Mouse (Mus musculus) MEL (cell line): ENCODE measurements around the gene Pan2. TPM values are rescaled to one million over a fixed set of nuclear protein-coding genes. Genes with fewer than 3 reads are reported as not detected.

Experiments used
- DNase-seq: peaks from one replicate; pipeline ENCODE4 v3.0.0; 2011; ENCODE audit warnings: low read depth, low spot score
- H3K27ac ChIP-seq: 2 replicates; pipeline ENCODE4 v1.5.1; 2012; ENCODE audit warnings: low read depth, mild to moderate bottlenecking, control low read depth, low read length, moderate library complexity; ENCODE audit not compliant: control insufficient read depth
- H3K27me3 ChIP-seq, 2 experiments: fragments of 150-350 bp in 1 of 2; sonication (generic) in 1 of 2; 2 replicates each; pipeline ENCODE4 v1.6.1; 2012; ENCODE audit warnings: low read length in 2 of 2, mild to moderate bottlenecking in 2 of 2, improper control_type of control experiment in 1 of 2, moderate library complexity in 1 of 2; ENCODE audit not compliant: insufficient read depth in 2 of 2, control insufficient read depth in 1 of 2
- H3K36me3 ChIP-seq, 2 experiments: 2 replicates each; pipeline ENCODE4 v1.6.1; 2012 to 2014; ENCODE audit warnings: low read length in 2 of 2, improper control_type of control experiment in 1 of 2, inconsistent platforms in 1 of 2, mild to moderate bottlenecking in 1 of 2; ENCODE audit not compliant: insufficient read depth in 2 of 2, control insufficient read depth in 1 of 2
- H3K4me1 ChIP-seq, 2 experiments: fragments of 150-350 bp in 1 of 2; sonication (generic) in 1 of 2; 2 replicates each; pipeline ENCODE4 v1.6.1; 2012; ENCODE audit warnings: low read length in 2 of 2, improper control_type of control experiment in 1 of 2, mild to moderate bottlenecking in 1 of 2; ENCODE audit not compliant: insufficient read depth in 2 of 2, control insufficient read depth in 1 of 2
- H3K4me3 ChIP-seq, 2 experiments: fragments of 150-350 bp in 1 of 2; sonication (generic) in 1 of 2; 2 replicates each; pipeline ENCODE4 v1.5.1; 2012; ENCODE audit warnings: low read depth in 2 of 2, low read length in 2 of 2, mild to moderate bottlenecking in 2 of 2, moderate library complexity in 2 of 2, control low read depth in 1 of 2, improper control_type of control experiment in 1 of 2; ENCODE audit not compliant: control insufficient read depth in 1 of 2, insufficient read depth in 1 of 2
- H3K79me2 ChIP-seq: 2 replicates; pipeline ENCODE4 v1.6.1; 2012; ENCODE audit warnings: mild to moderate bottlenecking, low read length, moderate library complexity; ENCODE audit not compliant: control insufficient read depth, poor library complexity, insufficient read depth
- H3K9ac ChIP-seq: 2 replicates; pipeline ENCODE4 v1.6.1; 2012; ENCODE audit warnings: low read depth, mild to moderate bottlenecking, control low read depth, low read length, moderate library complexity; ENCODE audit not compliant: control insufficient read depth, poor library complexity, severe bottlenecking
- H3K9me3 ChIP-seq: fragments of 150-350 bp; sonication (generic); replicated peaks from 2 replicates; pipeline ENCODE4 v1.6.1; 2012; ENCODE audit warnings: mild to moderate bottlenecking, low read length, improper control_type of control experiment, moderate library complexity; ENCODE audit not compliant: insufficient read depth
- BHLHE40 ChIP-seq: IDR thresholded peaks from 2 replicates; pipeline ENCODE4 v1.6.1; 2012; ENCODE audit warnings: low read depth, mild to moderate bottlenecking, inconsistent platforms, low read length, improper control_type of control experiment, borderline replicate concordance
- CHD1 ChIP-seq: IDR thresholded peaks from 2 replicates; pipeline ENCODE4 v1.6.1; 2012; ENCODE audit warnings: low read depth, mild to moderate bottlenecking, inconsistent platforms, low read length, improper control_type of control experiment
- CTCF ChIP-seq, 3 experiments: IDR thresholded peaks in 2 of 3; conservative IDR thresholded peaks in 1 of 3; 2 replicates each; pipeline ENCODE4 v1.5.1; 2011 to 2012; ENCODE audit warnings: low read length in 3 of 3, low read depth in 2 of 3, mild to moderate bottlenecking in 2 of 3, improper control_type of control experiment in 1 of 3, inconsistent platforms in 1 of 3, mixed read lengths in 1 of 3, moderate library complexity in 1 of 3; ENCODE audit not compliant: control insufficient read depth in 1 of 3, insufficient read depth in 1 of 3, poor library complexity in 1 of 3, severe bottlenecking in 1 of 3
- E2F4 ChIP-seq: IDR thresholded peaks from 2 replicates; pipeline ENCODE4 v1.6.1; 2011; ENCODE audit warnings: low read depth, low read length, improper control_type of control experiment, borderline replicate concordance
- ELF1 ChIP-seq: IDR thresholded peaks from 2 replicates; pipeline ENCODE4 v1.6.1; 2014; ENCODE audit warnings: low read depth, mild to moderate bottlenecking, inconsistent platforms, low read length, improper control_type of control experiment, moderate library complexity
- ETS1 ChIP-seq: IDR thresholded peaks from 2 replicates; pipeline ENCODE4 v1.6.1; 2012; ENCODE audit warnings: low read depth, mild to moderate bottlenecking, inconsistent platforms, low read length, improper control_type of control experiment, moderate library complexity
- GABPA ChIP-seq: IDR thresholded peaks from 2 replicates; pipeline ENCODE4 v1.6.1; 2012; ENCODE audit warnings: low read depth, mild to moderate bottlenecking, inconsistent platforms, low read length, improper control_type of control experiment, moderate library complexity
- GATA1 ChIP-seq: IDR thresholded peaks from 2 replicates; pipeline ENCODE4 v1.6.1; 2011; ENCODE audit warnings: low read depth, low read length, improper control_type of control experiment
- HCFC1 ChIP-seq: IDR thresholded peaks from 2 replicates; pipeline ENCODE4 v1.6.1; 2012; ENCODE audit warnings: low read depth, mild to moderate bottlenecking, inconsistent platforms, low read length, improper control_type of control experiment, moderate library complexity
- JUND ChIP-seq: IDR thresholded peaks from 2 replicates; pipeline ENCODE4 v1.6.1; 2011; ENCODE audit warnings: low read depth, mild to moderate bottlenecking, improper control_type of control experiment, low read length
- KAT2A ChIP-seq: conservative IDR thresholded peaks from 2 replicates; pipeline ENCODE4 v1.6.1; 2012; ENCODE audit warnings: low read depth, low read length, improper control_type of control experiment, inconsistent platforms
- MAFK ChIP-seq: IDR thresholded peaks from 2 replicates; pipeline ENCODE4 v1.6.1; 2011; ENCODE audit warnings: low read depth, mild to moderate bottlenecking, low read length, improper control_type of control experiment, borderline replicate concordance
- MAX ChIP-seq: IDR thresholded peaks from 2 replicates; pipeline ENCODE4 v1.6.1; 2011; ENCODE audit warnings: low read length, improper control_type of control experiment
- MEF2A ChIP-seq: IDR thresholded peaks from 2 replicates; pipeline ENCODE4 v1.6.1; 2014; ENCODE audit warnings: low read depth, mild to moderate bottlenecking, inconsistent platforms, low read length, improper control_type of control experiment; ENCODE audit not compliant: poor library complexity, insufficient replicate concordance, severe bottlenecking; ENCODE audit errors: extremely low read depth
- MXI1 ChIP-seq: IDR thresholded peaks from 2 replicates; pipeline ENCODE4 v1.6.1; 2011; ENCODE audit warnings: mild to moderate bottlenecking, low read depth, low read length, improper control_type of control experiment
- MYB ChIP-seq: IDR thresholded peaks from 2 replicates; pipeline ENCODE4 v1.6.1; 2011; ENCODE audit warnings: mild to moderate bottlenecking, low read depth, low read length, improper control_type of control experiment
- MYC ChIP-seq: IDR thresholded peaks from 2 replicates; pipeline ENCODE4 v1.6.1; 2011; ENCODE audit warnings: low read depth, mild to moderate bottlenecking, low read length, improper control_type of control experiment, moderate library complexity
- NELFE ChIP-seq: IDR thresholded peaks from 2 replicates; pipeline ENCODE4 v1.6.1; 2011; ENCODE audit warnings: low read depth, low read length, improper control_type of control experiment
- NRF1 ChIP-seq: IDR thresholded peaks from 2 replicates; pipeline ENCODE4 v1.6.1; 2014; ENCODE audit warnings: low read depth, mild to moderate bottlenecking, inconsistent platforms, low read length, improper control_type of control experiment, moderate library complexity; ENCODE audit not compliant: poor library complexity, insufficient read depth, severe bottlenecking
- POLR2A ChIP-seq, 2 experiments: IDR thresholded peaks; 2 replicates each; pipeline ENCODE4 v1.6.1; 2011 to 2012; ENCODE audit warnings: low read length in 2 of 2, mild to moderate bottlenecking in 2 of 2, control low read depth in 1 of 2, improper control_type of control experiment in 1 of 2, low read depth in 1 of 2, moderate library complexity in 1 of 2; ENCODE audit not compliant: control insufficient read depth in 1 of 2, insufficient read depth in 1 of 2, poor library complexity in 1 of 2
- POLR2AphosphoS2 ChIP-seq: IDR thresholded peaks from 2 replicates; pipeline ENCODE4 v1.6.1; 2011; ENCODE audit warnings: low read length, improper control_type of control experiment
- RAD21 ChIP-seq: IDR thresholded peaks from 2 replicates; pipeline ENCODE4 v1.6.1; 2011; ENCODE audit warnings: mild to moderate bottlenecking, low read depth, low read length, improper control_type of control experiment
- SIN3A ChIP-seq: IDR thresholded peaks from 2 replicates; pipeline ENCODE4 v1.6.1; 2012; ENCODE audit warnings: low read length, improper control_type of control experiment, inconsistent platforms
- SMC3 ChIP-seq: IDR thresholded peaks from 2 replicates; pipeline ENCODE4 v1.6.1; 2011; ENCODE audit warnings: low read depth, low read length, improper control_type of control experiment
- TAL1 ChIP-seq: IDR thresholded peaks from 2 replicates; pipeline ENCODE4 v1.6.1; 2012; ENCODE audit warnings: mild to moderate bottlenecking, inconsistent platforms, low read length, moderate library complexity, mixed read lengths
- TBP ChIP-seq: IDR thresholded peaks from 2 replicates; pipeline ENCODE4 v1.8.0; 2011; ENCODE audit warnings: low read depth, low read length, improper control_type of control experiment
- TCF12 ChIP-seq: IDR thresholded peaks from 2 replicates; pipeline ENCODE4 v1.6.1; 2014; ENCODE audit warnings: low read depth, mild to moderate bottlenecking, inconsistent platforms, low read length, improper control_type of control experiment, moderate library complexity
- UBTF ChIP-seq: IDR thresholded peaks from 2 replicates; pipeline ENCODE4 v1.6.1; 2012; ENCODE audit warnings: low read depth, mild to moderate bottlenecking, inconsistent platforms, low read length, improper control_type of control experiment, moderate library complexity, borderline replicate concordance; ENCODE audit not compliant: insufficient read depth
- USF1 ChIP-seq: IDR thresholded peaks from 2 replicates; pipeline ENCODE4 v1.6.1; 2014; ENCODE audit warnings: low read depth, mild to moderate bottlenecking, inconsistent platforms, low read length, improper control_type of control experiment, moderate library complexity
- USF2 ChIP-seq, 2 experiments: IDR thresholded peaks; 2 replicates each; pipeline ENCODE4 v1.6.1; 2011 to 2012; ENCODE audit warnings: improper control_type of control experiment in 2 of 2, low read length in 2 of 2, borderline replicate concordance in 1 of 2, inconsistent platforms in 1 of 2, low read depth in 1 of 2, mild to moderate bottlenecking in 1 of 2; ENCODE audit not compliant: insufficient read depth in 1 of 2
- ZC3H11A ChIP-seq: IDR thresholded peaks from 2 replicates; pipeline ENCODE4 v1.6.1; 2012; ENCODE audit warnings: low read depth, mild to moderate bottlenecking, inconsistent platforms, low read length, improper control_type of control experiment
- ZNF384 ChIP-seq: IDR thresholded peaks from 2 replicates; pipeline ENCODE4 v1.6.1; 2012; ENCODE audit warnings: low read depth, mild to moderate bottlenecking, inconsistent platforms, low read length, improper control_type of control experiment
- polyA plus RNA-seq, 2 experiments: library from polyadenylated mRNA; stranded (reverse) in 1 of 2; unstranded in 1 of 2; fragments of >175 nt in 1 of 2; fragments of >200 nt in 1 of 2; gene quantifications; 2 replicates each; pipeline versions ENCODE4 v1.2.1 to v1.2.4; 2012; ENCODE audit warnings: low replicate concordance in 2 of 2, low read depth in 1 of 2; ENCODE audit not compliant: insufficient read length in 2 of 2, insufficient read depth in 1 of 2, missing spikeins in 1 of 2
- total RNA-seq: library from RNA; depleted of rRNA; stranded (reverse); fragments of 300-350 nt; gene quantifications from 2 replicates; pipeline ENCODE4 v1.2.3, GENCODE M21; 2012

Gene Pan2
- total and polyA plus RNA-seq, 3 experiments = 6.8 to 28.6 TPM; not detected in 1

- no peak for TF ChIP-seq POLR2A (IDR thresholded peaks at IDR 0.05; ENCODE audit: control insufficient read depth in 1 of 2, insufficient read depth in 1 of 2, low read depth in 1 of 2, low read length in 2 of 2, poor library complexity in 1 of 2)
- TF ChIP-seq KAT2A = 0 out of 2 replicates have a peak, but pooled peaks have one; percentile 5
- peak; percentile 88 for TF ChIP-seq GATA1
- TF ChIP-seq ETS1 = peak; percentile 72
These were observed 33.5 kb downstream of the Pan2 start (continued) for GRCm38 (mm10) chr10:128336597-128336996.

GRCm38 (mm10) chr10:128337306-128338181, 34.4 kb downstream of the Pan2 start, which contains the start of gene Cs:
Gene Cs (plus strand): TSS chr10:128337734.
- H3K27me3 ChIP-seq = no peaks in the 10 kb centered on the region
- H3K36me3 ChIP-seq = peaks cover 6 to 61% of the 10 kb centered on the region in 2 experiments
- peak; percentile 99 for DNase-seq
- peaks cover 23 to 40% of the 10 kb centered on the region in 2 experiments for H3K4me1 ChIP-seq
- H3K9ac ChIP-seq = peak within 1 kb of the TSS; percentile 89
- peaks cover 45% of the 10 kb centered on the region for H3K79me2 ChIP-seq
- H3K27ac ChIP-seq = peak within 1 kb of the TSS; percentile 98
- H3K4me3 ChIP-seq = peak within 1 kb of the TSS; percentile 85 to 90
- no peaks in the 10 kb centered on the region for H3K9me3 ChIP-seq
- TF ChIP-seq MYC (peak; percentile 91), ETS1 (peak; percentile 59), SIN3A (peak; percentile 79), BHLHE40 (peak; percentile 71; the same call in 1 of the 2 replicates), POLR2AphosphoS2 (peak; percentile 73; the same call in 1 of the 2 replicates), MYB (no peak), JUND (no peak), UBTF (no peak), MAX (peak; percentile 90), TCF12 (peak; percentile 15; the same call in 1 of the 2 replicates), MXI1 (peak; percentile 62), USF1 (no peak), CTCF (IDR thresholded peaks at IDR 0.05 in 2 of 3, conservative IDR thresholded peaks at IDR 0.05 in 1 of 3; ENCODE audit: control insufficient read depth in 1 of 3, insufficient read depth in 1 of 3, low read depth in 2 of 3, low read length in 3 of 3, poor library complexity in 1 of 3, severe bottlenecking in 1 of 3) (no peak), MEF2A (no peak), MAFK (no peak), USF2 (IDR thresholded peaks at IDR 0.05; ENCODE audit: borderline replicate concordance in 1 of 2, insufficient read depth in 1 of 2, low read depth in 1 of 2, low read length in 2 of 2) (no peak), GABPA (no peak), NRF1 (0 out of 2 replicates have a peak, but pooled peaks have one; percentile 6), KAT2A (no peak), HCFC1 (peak; percentile 82), POLR2A (IDR thresholded peaks at IDR 0.05; ENCODE audit: control insufficient read depth in 1 of 2, insufficient read depth in 1 of 2, low read depth in 1 of 2, low read length in 2 of 2, poor library complexity in 1 of 2) (peak; percentile 62 to 81; a peak in 3 of 4 replicates), ELF1 (no peak; the same call in 1 of the 2 replicates), RAD21 (no peak), TAL1 (no peak), NELFE (peak; percentile 89), E2F4 (0 out of 2 replicates have a peak, but pooled peaks have one; percentile 31), TBP (peak; percentile 89), SMC3 (no peak), ZC3H11A (no peak), CHD1 (no peak), ZNF384 (no peak)
